Mouse (Mus musculus) lung, postnatal 10 days (tissue): Measurements from ENCODE around the gene Nmt1.

ENCODE experiments used
- DNase-seq: peaks from one replicate; pipeline ENCODE4 v3.0.0; 2021

Gene Nmt1

GRCm38 (mm10) chr11:103006286-103007000 is 21.5 kb upstream of the Nmt1 start:
- no peak for DNase-seq

- peak; percentile 63 for DNase-seq
These were observed 21.0 kb upstream of the Nmt1 start for GRCm38 (mm10) chr11:103007001-103007340.

GRCm38 (mm10) chr11:103008558-103008957 is 19.4 kb upstream of the Nmt1 start:
- DNase-seq = no peak

GRCm38 (mm10) chr11:103009208-103009607 is 18.8 kb upstream of the Nmt1 start:
- peak; percentile 60 for DNase-seq

GRCm38 (mm10) chr11:103010454-103011205 is 17.4 kb upstream of the Nmt1 start:
- no peak for DNase-seq

GRCm38 (mm10) chr11:103011206-103011497 is 16.8 kb upstream of the Nmt1 start:
- DNase-seq = no peak

GRCm38 (mm10) chr11:103015881-103016825 is 11.8 kb upstream of the Nmt1 start:
- no peak for DNase-seq

- peak; percentile 98 for DNase-seq
These were observed 11.1 kb upstream of the Nmt1 start for GRCm38 (mm10) chr11:103016930-103017329.

- DNase-seq = no peak
These were observed 10.3 kb upstream of the Nmt1 start for GRCm38 (mm10) chr11:103017661-103018060.

GRCm38 (mm10) chr11:103018860-103019259 is 9.1 kb upstream of the Nmt1 start:
- no peak for DNase-seq

GRCm38 (mm10) chr11:103019325-103019724 is 8.7 kb upstream of the Nmt1 start:
- no peak for DNase-seq

GRCm38 (mm10) chr11:103020713-103021335 is 7.2 kb upstream of the Nmt1 start:
- no peak for DNase-seq

GRCm38 (mm10) chr11:103023974-103024373 is 4.0 kb upstream of the Nmt1 start:
- no peak for DNase-seq

- no peak for DNase-seq
These were observed 1.1 kb upstream of the Nmt1 start for GRCm38 (mm10) chr11:103026901-103027300.

- no peak for DNase-seq
These were observed 317 bp upstream of the Nmt1 start for GRCm38 (mm10) chr11:103027570-103028175.

GRCm38 (mm10) chr11:103033030-103033429 is 5.0 kb downstream of the Nmt1 start:
- no peak for DNase-seq

- no peak for DNase-seq
These were observed 7.0 kb downstream of the Nmt1 start for GRCm38 (mm10) chr11:103035007-103035406.

- DNase-seq = no peak
These were observed 9.0 kb downstream of the Nmt1 start for GRCm38 (mm10) chr11:103036881-103037465.

GRCm38 (mm10) chr11:103038037-103038436 is 10.0 kb downstream of the Nmt1 start:
- no peak for DNase-seq

GRCm38 (mm10) chr11:103042828-103043227 is 14.8 kb downstream of the Nmt1 start:
- no peak for DNase-seq

- no peak for DNase-seq
These were observed 16.0 kb downstream of the Nmt1 start for GRCm38 (mm10) chr11:103043982-103044381.

GRCm38 (mm10) chr11:103046286-103046685 is 18.3 kb downstream of the Nmt1 start:
- DNase-seq = no peak
